Mouse (Mus musculus) ovary, adult 2 months (tissue): ENCODE measurements around the gene Camk2d. TPM values are rescaled to one million over a fixed set of nuclear protein-coding genes. Genes with fewer than 3 reads are reported as not detected.

Source experiments
- polyA plus RNA-seq: library from polyadenylated mRNA; depleted of rRNA; stranded (reverse); fragments of >200 nt; gene quantifications from 2 replicates; pipeline ENCODE4 v1.2.3, GENCODE M21; 2012; rRNA removed

Camk2d gene
- 70.4 and 78.8 TPM in 2 replicates for polyA plus RNA-seq

DNA sequence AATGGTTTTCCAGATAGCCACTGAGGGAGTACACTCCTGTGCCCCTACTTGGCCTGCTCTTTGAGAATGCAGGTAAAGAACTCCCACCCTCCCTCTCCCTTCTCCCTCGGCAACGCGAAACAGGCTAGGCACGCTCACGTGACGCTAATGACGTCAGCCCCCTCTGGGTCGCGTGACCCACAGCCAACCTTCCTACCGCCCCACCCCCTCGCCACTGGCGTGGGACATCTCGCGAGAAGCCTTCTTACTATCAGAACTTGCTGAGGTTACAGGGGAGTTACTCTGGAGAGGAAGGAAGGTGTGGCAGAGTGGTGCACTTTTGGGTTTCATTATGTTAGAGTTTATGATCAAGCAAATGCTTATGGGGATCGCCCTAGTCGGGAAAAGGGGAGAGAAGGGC lies at the start of gene Camk2d:
Gene Camk2d, plus strand, starts transcription at position 217 of the 400 bp plus-strand sequence.

Other genes with a start within 250 kb of the Camk2d start
- 1.3 TPM in 2 replicates for gene Arsj, start 232.6 kb upstream of the Camk2d start, polyA plus RNA-seq